Comparison of ENCODE assay signal across 8 mouse cellular contexts in the genomic region with DNA sequence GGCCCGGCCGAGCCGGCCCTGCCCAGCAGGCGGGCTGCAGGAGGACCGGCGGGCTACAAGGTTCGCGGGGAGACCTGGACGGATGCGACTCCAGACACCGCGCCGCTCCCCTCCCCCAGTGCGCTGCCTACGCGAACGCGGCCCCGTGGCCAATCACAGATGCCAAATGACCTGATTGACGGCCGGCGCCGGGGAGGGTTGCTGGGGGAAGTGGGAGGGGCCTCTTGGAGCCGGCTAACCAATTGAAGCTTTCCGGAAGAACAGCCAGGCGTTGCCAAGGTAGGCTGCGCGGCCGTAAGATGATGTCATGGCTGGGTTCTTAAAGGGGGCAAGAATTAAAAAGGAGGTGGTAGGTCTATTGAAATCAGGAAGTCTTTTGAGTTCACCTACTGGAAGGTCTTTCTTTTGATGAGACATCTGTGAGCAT. TPM values are rescaled to one million over a fixed set of nuclear protein-coding genes. Genes with fewer than 3 reads are reported as not detected.
DNase-seq lines count a peak whose midpoint lies in the region; ATAC-seq and TF ChIP-seq lines count a peak whose summit lies in the region.

A gene (plus strand): TSS at position 296 of the 427 bp plus-strand sequence.

- no peak for TF ChIP-seq CTCF in bone marrow, adult 2 months (IDR thresholded peaks at IDR 0.05; ENCODE audit: control insufficient read depth, insufficient read depth, low read length)
- no peak for TF ChIP-seq CTCF in midbrain, postnatal 0 days (IDR thresholded peaks at IDR 0.05)

- peak; percentile 84 for TF ChIP-seq POLR2A in bone marrow, adult 2 months (IDR thresholded peaks at IDR 0.05; ENCODE audit: borderline replicate concordance, control insufficient read depth, low read depth, low read length)
- TF ChIP-seq POLR2A in limb, embryonic 14.5 days (IDR thresholded peaks at IDR 0.05; ENCODE audit: borderline replicate concordance, extremely low read depth, insufficient read depth, insufficient read length): peak; percentile 80; the same call in 1 of the 2 replicates

- peak within 1 kb of the TSS; percentile 89 for H3K4me3 ChIP-seq in bone marrow, adult 2 months (replicated peaks; ENCODE audit: control insufficient read depth, low read depth, low read length)
- H3K4me3 ChIP-seq in embryonic facial prominence, embryonic 15.5 days (replicated peaks): peak within 1 kb of the TSS; percentile 99
- peak within 1 kb of the TSS; percentile 98 for H3K4me3 ChIP-seq in limb, embryonic 14.5 days (replicated peaks; ENCODE audit: low read length)
- H3K4me3 ChIP-seq in midbrain, postnatal 0 days (ENCODE audit: low read depth, low read length): peak within 1 kb of the TSS; percentile 99

- H3K4me1 ChIP-seq in bone marrow, adult 2 months (ENCODE audit: control insufficient read depth, insufficient read depth, low read length): peaks cover 1% of the 10 kb centered on the region; the same call in 1 of the 2 replicates
- peaks cover 20% of the 10 kb centered on the region for H3K4me1 ChIP-seq in embryonic facial prominence, embryonic 15.5 days
- H3K4me1 ChIP-seq in limb, embryonic 14.5 days (ENCODE audit: control insufficient read depth, insufficient read depth, low read length): peaks cover 12% of the 10 kb centered on the region
- H3K4me1 ChIP-seq in midbrain, postnatal 0 days (ENCODE audit: insufficient read depth, low read length): no peaks in the 10 kb centered on the region; the same call in 1 of the 2 replicates

- H3K9ac ChIP-seq in embryonic facial prominence, embryonic 15.5 days: peak within 1 kb of the TSS; percentile 91
- H3K9ac ChIP-seq in limb, embryonic 14.5 days (ENCODE audit: low read depth, low read length, severe bottlenecking): peak within 1 kb of the TSS; percentile 85
- peak within 1 kb of the TSS; percentile 93 for H3K9ac ChIP-seq in midbrain, postnatal 0 days (replicated peaks; ENCODE audit: low read length, poor library complexity, severe bottlenecking)

- peak within 1 kb of the TSS; percentile 65 for H3K4me2 ChIP-seq in embryonic facial prominence, embryonic 15.5 days (replicated peaks)
- H3K4me2 ChIP-seq in limb, embryonic 14.5 days (replicated peaks; ENCODE audit: low read depth, low read length, severe bottlenecking): peak within 1 kb of the TSS; percentile 74
- H3K4me2 ChIP-seq in midbrain, postnatal 0 days (ENCODE audit: low read depth, low read length, poor library complexity, severe bottlenecking): peak within 1 kb of the TSS; percentile 81

- peak within 1 kb of the TSS; percentile 73 for H3K27ac ChIP-seq in bone marrow, adult 2 months (ENCODE audit: control insufficient read depth, insufficient read depth, low read depth, low read length, poor library complexity)
- peak within 1 kb of the TSS; percentile 86 for H3K27ac ChIP-seq in embryonic facial prominence, embryonic 15.5 days (replicated peaks)
- H3K27ac ChIP-seq in limb, embryonic 14.5 days (replicated peaks; ENCODE audit: low read depth, low read length): peak within 1 kb of the TSS; percentile 79
- H3K27ac ChIP-seq in midbrain, postnatal 0 days (ENCODE audit: low read depth, low read length): peak within 1 kb of the TSS; percentile 86

- ATAC-seq in embryonic facial prominence, embryonic 15.5 days (ENCODE audit: insufficient number of reproducible peaks, low FRiP score, low TSS enrichment, low read depth): peak; percentile 96
- ATAC-seq in limb, embryonic 14.5 days (ENCODE audit: low FRiP score, low read depth): peak; percentile 98
- ATAC-seq in midbrain, postnatal 0 days (ENCODE audit: low FRiP score): peak; percentile 96

- WGBS in bone marrow, adult 2 months: under 1% methylated on average over 29 of the region's 29 CpGs
- WGBS in embryonic facial prominence, embryonic 15.5 days: 0% methylated on average over 29 of the region's 29 CpGs
- WGBS in limb, embryonic 14.5 days: under 1% methylated on average over 28 of the region's 29 CpGs
- under 1% methylated on average over 28 of the region's 29 CpGs for WGBS in midbrain, postnatal 0 days

- no peaks in the 10 kb centered on the region; the same call in 1 of the 2 replicates for H3K9me3 ChIP-seq in embryonic facial prominence, embryonic 15.5 days (replicated peaks)
- no peaks in the 10 kb centered on the region for H3K9me3 ChIP-seq in limb, embryonic 14.5 days (ENCODE audit: control insufficient read depth, low read length)
- no peaks in the 10 kb centered on the region for H3K9me3 ChIP-seq in midbrain, postnatal 0 days (ENCODE audit: low read length)

- DNase-seq in 416B (ENCODE audit: low read depth): peak; percentile 98
- peak; percentile 97 for DNase-seq in heart, adult 8-10 months (ENCODE audit: low spot score)
- peak; percentile 99 for DNase-seq in kidney, adult 9 months
- peak; percentile 98 for DNase-seq in limb, embryonic 14.5 days (ENCODE audit: low spot score)
- peak; percentile 99 for DNase-seq in midbrain, postnatal 0 days (ENCODE audit: low spot score)
- peak; percentile 93 to 96 for DNase-seq in spleen, postnatal 14 days (ENCODE audit: low spot score in 2 of 2)

- peaks cover 23% of the 10 kb centered on the region for H3K36me3 ChIP-seq in embryonic facial prominence, embryonic 15.5 days
- H3K36me3 ChIP-seq in limb, embryonic 14.5 days (ENCODE audit: control insufficient read depth, insufficient read depth, low read length): peaks cover 26% of the 10 kb centered on the region
- peaks cover 23% of the 10 kb centered on the region for H3K36me3 ChIP-seq in midbrain, postnatal 0 days (ENCODE audit: insufficient read depth, low read length)

- no peaks in the 10 kb centered on the region for H3K27me3 ChIP-seq in embryonic facial prominence, embryonic 15.5 days
- H3K27me3 ChIP-seq in limb, embryonic 14.5 days (ENCODE audit: control insufficient read depth, insufficient read depth, low read length): no peaks in the 10 kb centered on the region
- no peaks in the 10 kb centered on the region for H3K27me3 ChIP-seq in midbrain, postnatal 0 days (ENCODE audit: insufficient read depth, low read length)

RNA-seq across cellular contexts. Expression of the gene that starts here (rescaled TPM):
- not detected in 2 replicates for polyA plus RNA-seq in bone marrow, adult 2 months (2011; ENCODE audit: insufficient read depth, insufficient read length, low replicate concordance, missing spikeins)
- 0.34 and 0.44 TPM in 2 replicates for polyA plus RNA-seq in embryonic facial prominence, embryonic 15.5 days (2015; fragmentation: Nextera tagmentation; extraction: Ambion mirVana)
- not detected for total RNA-seq in heart, adult 8-10 months (2022)
- polyA plus RNA-seq in limb, embryonic 14.5 days (2012; rRNA removed): 0.10 TPM in 1 of 2 replicates, not detected in the other
- not detected in 2 replicates for polyA plus RNA-seq in limb, embryonic 14.5 days (2014; fragmentation: Nextera tagmentation; extraction: Ambion mirVana)
- not detected in 2 replicates for total RNA-seq in midbrain, postnatal 0 days (2014; rRNA removed)
- polyA plus RNA-seq in midbrain, postnatal 0 days (2015; fragmentation: Nextera tagmentation; extraction: Ambion mirVana): 0.81 and 2.1 TPM in 2 replicates

Comparison
In these comparisons a context has a peak if more than half of its experiments do, and no peak if none do; other contexts are left out.
1. Peak in every context shown above with its lines: DNase-seq, ATAC-seq, H3K4me3 ChIP-seq and H3K27ac ChIP-seq.
2. Peak in ATAC-seq, H3K4me3 ChIP-seq, H3K27ac ChIP-seq, H3K9ac ChIP-seq and H3K4me2 ChIP-seq in embryonic facial prominence, embryonic 15.5 days; RNA of the gene not detected or under 1 TPM.
3. Peak in DNase-seq in heart, adult 8-10 months; RNA of the gene not detected or under 1 TPM.
4. Peak in DNase-seq, ATAC-seq, H3K4me3 ChIP-seq, H3K27ac ChIP-seq, H3K9ac ChIP-seq and H3K4me2 ChIP-seq in limb, embryonic 14.5 days; RNA of the gene not detected or under 1 TPM.